Mouse (Mus musculus) lung, embryonic 15.5 days (tissue): ENCODE measurements around the gene Rnf114. TPM values are rescaled to one million over a fixed set of nuclear protein-coding genes. Genes with fewer than 3 reads are reported as not detected.

ENCODE experiments used
- ATAC-seq: fragments of 200-750 bp; cut with Nextera tagmentation; 2 replicates; pipeline ENCODE4 v1.8.0; 2017; ENCODE audit warnings: moderate number of reproducible peaks, borderline replicate concordance; ENCODE audit not compliant: low FRiP score, low TSS enrichment; ENCODE audit errors: extremely low read depth
- H3K27ac ChIP-seq: fragments of 300-500 bp; sonication (generic); 2 replicates; pipeline ENCODE4 v1.5.1; 2015; ENCODE audit warnings: moderate library complexity, mild to moderate bottlenecking, inconsistent platforms
- H3K27me3 ChIP-seq: fragments of 300-500 bp; sonication (generic); 2 replicates; pipeline ENCODE4 v1.6.1; 2015; ENCODE audit warnings: inconsistent platforms
- H3K36me3 ChIP-seq: fragments of 300-500 bp; sonication (generic); 2 replicates; pipeline ENCODE4 v1.6.1; 2015; ENCODE audit warnings: inconsistent platforms
- H3K4me1 ChIP-seq: fragments of 300-500 bp; sonication (generic); 2 replicates; pipeline ENCODE4 v1.6.1; 2015; ENCODE audit warnings: inconsistent platforms
- H3K4me2 ChIP-seq: fragments of 300-500 bp; sonication (generic); 2 replicates; pipeline ENCODE4 v1.6.1; 2015; ENCODE audit warnings: inconsistent platforms, mild to moderate bottlenecking, moderate library complexity
- H3K4me3 ChIP-seq: fragments of 300-500 bp; sonication (generic); 2 replicates; pipeline ENCODE4 v1.5.1; 2015; ENCODE audit warnings: mild to moderate bottlenecking, inconsistent platforms
- H3K9ac ChIP-seq: fragments of 300-500 bp; sonication (generic); 2 replicates; pipeline ENCODE4 v1.6.1; 2015; ENCODE audit warnings: inconsistent platforms
- H3K9me3 ChIP-seq: fragments of 300-500 bp; sonication (generic); 2 replicates; pipeline ENCODE4 v1.6.1; 2016; ENCODE audit warnings: inconsistent platforms
- WGBS: fragments of 180-500 bp; shearing (Covaris S2); methylation state at CpG from one replicate; pipeline ENCODE4 v1.1.7; 2015; 5-methylcytosine and 5-hydroxymethylcytosine counted together
- polyA plus RNA-seq: library from polyadenylated mRNA; unstranded; fragments of >200 nt; fragmentation: Nextera tagmentation; extraction: Ambion mirVana; gene quantifications from 2 replicates; pipeline ENCODE4 v1.2.1, GENCODE M21; 2015

Rnf114 gene
- polyA plus RNA-seq, 1 experiment from 2014 or later: 102 TPM

- Histone ChIP-seq H3K4me1 (peaks cover 56% of the 10 kb centered on the region), H3K4me3 (no peak overlapping the region), H3K9ac (no peak overlapping the region), H3K27ac (peak overlapping the region; percentile 96), H3K27me3 (no peaks in the 10 kb centered on the region), H3K9me3 (no peaks in the 10 kb centered on the region), H3K36me3 (no peaks in the 10 kb centered on the region), H3K4me2 (no peak overlapping the region)
- WGBS: 50% methylated on average over 5 of the region's 5 CpGs
- no peak for ATAC-seq
Measured at GRCm38 (mm10) chr2:167563035-167563434, 70.6 kb downstream of the Rnf114 start.

- Histone ChIP-seq H3K36me3 (no peaks in the 10 kb centered on the region), H3K27ac (peak overlapping the region; percentile 96), H3K4me2 (peak overlapping the region; percentile 7; the same call in 1 of the 2 replicates), H3K4me1 (peaks cover 61% of the 10 kb centered on the region), H3K27me3 (no peaks in the 10 kb centered on the region), H3K4me3 (no peak overlapping the region), H3K9ac (no peak overlapping the region), H3K9me3 (no peaks in the 10 kb centered on the region)
- 40% methylated on average over 12 of the region's 12 CpGs for WGBS
- ATAC-seq: peak; percentile 91
Measured at GRCm38 (mm10) chr2:167563703-167564102, 71.3 kb downstream of the Rnf114 start.

- Histone ChIP-seq H3K9ac (no peak overlapping the region), H3K36me3 (no peaks in the 10 kb centered on the region), H3K27me3 (no peaks in the 10 kb centered on the region), H3K4me2 (peak overlapping the region; percentile 7; the same call in 1 of the 2 replicates), H3K4me3 (no peak overlapping the region), H3K4me1 (peaks cover 57% of the 10 kb centered on the region), H3K27ac (peak overlapping the region; percentile 96), H3K9me3 (no peaks in the 10 kb centered on the region)
- no peak for ATAC-seq
- WGBS: 64% methylated on average over 13 of the region's 13 CpGs
Measured at GRCm38 (mm10) chr2:167564551-167565311, 72.3 kb downstream of the Rnf114 start.

GRCm38 (mm10) chr2:167565312-167565656 is 72.8 kb downstream of the Rnf114 start:
- H3K9ac ChIP-seq: no peak overlapping the region
- peak overlapping the region; percentile 46; the same call in 1 of the 2 replicates for H3K4me2 ChIP-seq
- peak overlapping the region; percentile 96 for H3K27ac ChIP-seq
- H3K27me3 ChIP-seq: no peaks in the 10 kb centered on the region
- peaks cover 57% of the 10 kb centered on the region for H3K4me1 ChIP-seq
- no peaks in the 10 kb centered on the region for H3K36me3 ChIP-seq
- 0 out of 2 replicates have a peak overlapping the region, but pooled peaks have one; percentile 11 for H3K4me3 ChIP-seq
- no peak for ATAC-seq
- WGBS: 48% methylated on average over 3 of the region's 3 CpGs
- H3K9me3 ChIP-seq: no peaks in the 10 kb centered on the region

- Histone ChIP-seq H3K9me3 (no peaks in the 10 kb centered on the region), H3K4me1 (peaks cover 61% of the 10 kb centered on the region), H3K9ac (peak overlapping the region; percentile 34), H3K27ac (peak overlapping the region; percentile 96), H3K36me3 (no peaks in the 10 kb centered on the region), H3K27me3 (no peaks in the 10 kb centered on the region), H3K4me2 (peak overlapping the region; percentile 46), H3K4me3 (0 out of 2 replicates have a peak overlapping the region, but pooled peaks have one; percentile 11)
- 12% methylated on average over 19 of the region's 19 CpGs for WGBS
- ATAC-seq: peak; percentile 10; the same call in 1 of the 2 replicates
Measured at GRCm38 (mm10) chr2:167565682-167566081, 73.2 kb downstream of the Rnf114 start.

Other genes starting within 250 kb of the Rnf114 start
- gene B4galt5, start 143.5 kb upstream of the Rnf114 start, polyA plus RNA-seq: 13.6 and 15.8 TPM in 2 replicates
- 20.3 and 21.4 TPM in 2 replicates for gene Slc9a8, start 70.9 kb upstream of the Rnf114 start, polyA plus RNA-seq
- gene Spata2, start 242 bp downstream of the Rnf114 start, polyA plus RNA-seq: 12.3 and 15.7 TPM in 2 replicates
- gene Snai1, start 45.5 kb downstream of the Rnf114 start, polyA plus RNA-seq: 107 and 109 TPM in 2 replicates
- 280 and 282 TPM in 2 replicates for gene Ube2v1, start 139.4 kb downstream of the Rnf114 start, polyA plus RNA-seq
- 3.2 and 3.5 TPM in 2 replicates for gene Gm20431, start 168.9 kb downstream of the Rnf114 start, polyA plus RNA-seq
- gene Cebpb, start 196.3 kb downstream of the Rnf114 start, polyA plus RNA-seq: 61.4 and 68.1 TPM in 2 replicates
- 41.7 and 43.8 TPM in 2 replicates for gene Tmem189, start 197.2 kb downstream of the Rnf114 start, polyA plus RNA-seq